Mouse (Mus musculus) spleen, adult 2 months (tissue): ENCODE results near the gene Spdef.

Experiments used
- CTCF ChIP-seq: fragments of 200-500 bp; IDR thresholded peaks from 2 replicates; pipeline ENCODE4 v1.5.1; 2011; ENCODE audit warnings: mild to moderate bottlenecking, inconsistent platforms; ENCODE audit not compliant: insufficient read depth, insufficient read length, insufficient replicate concordance; ENCODE audit errors: extremely low read depth
- POLR2A ChIP-seq: fragments of 200-500 bp; IDR thresholded peaks from 2 replicates; pipeline ENCODE4 v1.6.1; 2011; ENCODE audit warnings: low read depth, low read length, inconsistent platforms

GRCm38 (mm10) chr17:27685550-27685913 lies 43.2 kb downstream of the Spdef start:
- TF ChIP-seq POLR2A, result no peak
- TF ChIP-seq CTCF, result no peak
